Mouse (Mus musculus) frontal cortex, postnatal 14 days (tissue): Measurements from ENCODE around the gene Hist1h3b.
"Not testable (repeated sequence)": the region's sequence is repeated elsewhere in the genome, so short reads cannot be mapped to it uniquely, and the experiment has no call there.

Experiments used
- DNase-seq, 2 experiments: peaks; one replicate each; pipeline ENCODE4 v3.0.0; 2022; ENCODE audit warnings: low spot score in 2 of 2

Gene Hist1h3b

GRCm38 (mm10) chr13:23753314-23754078 lies 1.4 kb downstream of the Hist1h3b start:
- no peak for DNase-seq

- DNase-seq = no peak
These were observed 2.9 kb downstream of the Hist1h3b start for GRCm38 (mm10) chr13:23755000-23755399.

GRCm38 (mm10) chr13:23756790-23757189 lies 4.7 kb downstream of the Hist1h3b start, which contains the start of gene Hist1h4b:
Gene Hist1h4b (plus strand): TSS chr13:23757013.
- DNase-seq = peak; percentile 79 to 84

GRCm38 (mm10) chr13:23757211-23757773 lies 5.2 kb downstream of the Hist1h3b start:
- peak in 1 of 2 experiments; percentile 13 for DNase-seq

- DNase-seq = no peak
These were observed 5.9 kb downstream of the Hist1h3b start for GRCm38 (mm10) chr13:23757921-23758320.

GRCm38 (mm10) chr13:23759251-23759771 lies 7.2 kb downstream of the Hist1h3b start:
- DNase-seq = no peak

- no peak for DNase-seq
These were observed 7.8 kb downstream of the Hist1h3b start for GRCm38 (mm10) chr13:23759916-23760239.

GRCm38 (mm10) chr13:23760240-23760971 lies 8.3 kb downstream of the Hist1h3b start:
- DNase-seq = peak in 1 of 2 experiments; percentile 13

GRCm38 (mm10) chr13:23760972-23761864 lies 9.2 kb downstream of the Hist1h3b start, which contains the start of gene Hist1h4a:
Gene Hist1h4a (minus strand): TSS chr13:23761230.
- peak; percentile 99 for DNase-seq

- peak; percentile 36 to 48 for DNase-seq
These were observed 10.1 kb downstream of the Hist1h3b start, which contains the start of gene Hist1h3a for GRCm38 (mm10) chr13:23761871-23762821. Gene Hist1h3a (minus strand): TSS chr13:23762386.

GRCm38 (mm10) chr13:23763242-23763585 lies 11.1 kb downstream of the Hist1h3b start:
- no peak for DNase-seq

- DNase-seq = peak; percentile 72 to 73
These were observed 11.7 kb downstream of the Hist1h3b start, which contains the start of gene Hist1h1a for GRCm38 (mm10) chr13:23763586-23764323. Gene Hist1h1a (plus strand): TSS chr13:23763666.

- no peak for DNase-seq
These were observed 12.5 kb downstream of the Hist1h3b start for GRCm38 (mm10) chr13:23764324-23765171.

- DNase-seq = no peak
These were observed 13.1 kb downstream of the Hist1h3b start for GRCm38 (mm10) chr13:23765172-23765513.

GRCm38 (mm10) chr13:23766772-23767171 lies 14.7 kb downstream of the Hist1h3b start:
- DNase-seq = no peak

- no peak for DNase-seq
These were observed 16.8 kb downstream of the Hist1h3b start for GRCm38 (mm10) chr13:23768834-23769397.

- not testable (repeated sequence) for DNase-seq
These were observed 17.5 kb downstream of the Hist1h3b start, which contains the start of gene Trim38 for GRCm38 (mm10) chr13:23769613-23770012. Gene Trim38 (plus strand): TSS chr13:23769913.
